Mouse (Mus musculus) limb, embryonic 13.5 days (tissue): ENCODE measurements around the gene Th. TPM values are rescaled to one million over a fixed set of nuclear protein-coding genes. Genes with fewer than 3 reads are reported as not detected.
A peak's percentile ranks its signal among the peaks of the same experiment; 100 is the strongest.

Experiments used
- ATAC-seq: fragments of 200-750 bp; cut with Nextera tagmentation; 2 replicates; pipeline ENCODE4 v1.8.0; 2017; ENCODE audit warnings: low read depth, moderate number of reproducible peaks, moderate TSS enrichment; ENCODE audit not compliant: low FRiP score
- H3K27ac ChIP-seq: fragments of 300-500 bp; sonication (generic); 2 replicates; pipeline ENCODE4 v1.5.1; 2015; ENCODE audit warnings: inconsistent platforms, mild to moderate bottlenecking, moderate library complexity
- H3K27me3 ChIP-seq: fragments of 300-500 bp; sonication (generic); 2 replicates; pipeline ENCODE4 v1.6.1; 2015; ENCODE audit warnings: mild to moderate bottlenecking, inconsistent platforms
- H3K36me3 ChIP-seq: fragments of 300-500 bp; sonication (generic); 2 replicates; pipeline ENCODE4 v1.6.1; 2015; ENCODE audit warnings: inconsistent platforms, mild to moderate bottlenecking, moderate library complexity
- H3K4me1 ChIP-seq: fragments of 300-500 bp; sonication (generic); 2 replicates; pipeline ENCODE4 v1.6.1; 2015; ENCODE audit warnings: inconsistent platforms
- H3K4me2 ChIP-seq: fragments of 300-500 bp; sonication (generic); replicated peaks from 2 replicates; pipeline ENCODE4 v1.6.1; 2015; ENCODE audit warnings: inconsistent platforms, mild to moderate bottlenecking, moderate library complexity
- H3K4me3 ChIP-seq: fragments of 300-500 bp; sonication (generic); 2 replicates; pipeline ENCODE4 v1.5.1; 2015; ENCODE audit warnings: moderate library complexity, mild to moderate bottlenecking, inconsistent platforms
- H3K9ac ChIP-seq: fragments of 300-500 bp; sonication (generic); 2 replicates; pipeline ENCODE4 v1.6.1; 2015; ENCODE audit warnings: mild to moderate bottlenecking, inconsistent platforms
- H3K9me3 ChIP-seq: fragments of 300-500 bp; sonication (generic); 2 replicates; pipeline ENCODE4 v1.6.1; 2016; ENCODE audit warnings: inconsistent platforms
- WGBS: fragments of 180-500 bp; shearing (Covaris S2); methylation state at CpG from one replicate; pipeline ENCODE4 v1.1.7; 2015; 5-methylcytosine and 5-hydroxymethylcytosine counted together
- polyA plus RNA-seq: library from polyadenylated mRNA; unstranded; fragments of >200 nt; fragmentation: Nextera tagmentation; extraction: Ambion mirVana; gene quantifications from 2 replicates; pipeline ENCODE4 v1.2.1, GENCODE M21; 2015

The Th gene
- 0.46 and 0.77 TPM in 2 replicates for polyA plus RNA-seq

- 77% methylated on average over 3 of the region's 3 CpGs for WGBS
- Histone ChIP-seq H3K4me2 (no peak within 1 kb of the TSS), H3K4me1 (no peaks in the 10 kb centered on the region), H3K9me3 (no peaks in the 10 kb centered on the region), H3K36me3 (no peaks in the 10 kb centered on the region), H3K27ac (no peak within 1 kb of the TSS), H3K9ac (no peak within 1 kb of the TSS), H3K4me3 (no peak within 1 kb of the TSS), H3K27me3 (no peaks in the 10 kb centered on the region)
- no peak for ATAC-seq
Observed at GRCm38 (mm10) chr7:142931028-142931427, at the start of gene Th. Th (minus strand) TSS chr7:142931128.

GRCm38 (mm10) chr7:142968809-142969511, 38.0 kb upstream of the Th start, which contains the start of gene Ascl2:
Ascl2 (minus strand) TSS chr7:142969264.
- Histone ChIP-seq H3K4me1 (peaks cover 22% of the 10 kb centered on the region), H3K36me3 (no peaks in the 10 kb centered on the region), H3K9ac (peak within 1 kb of the TSS; percentile 62), H3K27me3 (peaks cover 86% of the 10 kb centered on the region), H3K4me2 (peak within 1 kb of the TSS; percentile 90), H3K9me3 (no peaks in the 10 kb centered on the region), H3K27ac (no peak within 1 kb of the TSS), H3K4me3 (peak within 1 kb of the TSS; percentile 51)
- 2% methylated on average over 46 of the region's 51 CpGs for WGBS
- ATAC-seq = peak; percentile 57; the same call in 1 of the 2 replicates

GRCm38 (mm10) chr7:142967884-142968808, 37.2 kb upstream of the Th start:
- WGBS = under 1% methylated on average over 89 of the region's 90 CpGs
- no peaks in the 10 kb centered on the region for H3K36me3 ChIP-seq
- H3K4me3 ChIP-seq = peak overlapping the region; percentile 51
- H3K9ac ChIP-seq = peak overlapping the region; percentile 62
- ATAC-seq = peak; percentile 75
- H3K27me3 ChIP-seq = peaks cover 89% of the 10 kb centered on the region
- no peaks in the 10 kb centered on the region for H3K9me3 ChIP-seq
- H3K4me1 ChIP-seq = peaks cover 22% of the 10 kb centered on the region
- H3K27ac ChIP-seq = no peak overlapping the region
- peak overlapping the region; percentile 90 for H3K4me2 ChIP-seq

- Histone ChIP-seq H3K4me2 (peak overlapping the region; percentile 90), H3K36me3 (no peaks in the 10 kb centered on the region), H3K27me3 (peaks cover 87% of the 10 kb centered on the region), H3K27ac (no peak overlapping the region), H3K9me3 (no peaks in the 10 kb centered on the region), H3K9ac (peak overlapping the region; percentile 62), H3K4me3 (peak overlapping the region; percentile 51), H3K4me1 (peaks cover 22% of the 10 kb centered on the region)
- peak; percentile 42 for ATAC-seq
- under 1% methylated on average over 36 of the region's 36 CpGs for WGBS
Observed at GRCm38 (mm10) chr7:142967414-142967883, 36.5 kb upstream of the Th start.

- Histone ChIP-seq H3K9ac (no peak overlapping the region), H3K27ac (no peak overlapping the region), H3K27me3 (peaks cover 16% of the 10 kb centered on the region), H3K36me3 (no peaks in the 10 kb centered on the region), H3K4me3 (no peak overlapping the region), H3K9me3 (no peaks in the 10 kb centered on the region), H3K4me2 (no peak overlapping the region), H3K4me1 (0 out of 2 replicates have a peak, but pooled peaks cover 7% of the 10 kb centered on the region)
- ATAC-seq = no peak
- 69% methylated on average over 4 of the region's 4 CpGs for WGBS
Observed at GRCm38 (mm10) chr7:142959752-142960151, 28.8 kb upstream of the Th start.

- 0 out of 2 replicates have a peak, but pooled peaks cover 7% of the 10 kb centered on the region for H3K4me1 ChIP-seq
- no peak overlapping the region for H3K4me3 ChIP-seq
- WGBS = 86% methylated on average over 1 of the region's 1 CpGs
- H3K4me2 ChIP-seq = no peak overlapping the region
- H3K27ac ChIP-seq = no peak overlapping the region
- H3K9ac ChIP-seq = no peak overlapping the region
- no peaks in the 10 kb centered on the region for H3K36me3 ChIP-seq
- no peaks in the 10 kb centered on the region for H3K9me3 ChIP-seq
- ATAC-seq = no peak
- H3K27me3 ChIP-seq = peaks cover 7% of the 10 kb centered on the region; the same call in 1 of the 2 replicates
Observed at GRCm38 (mm10) chr7:142958817-142959216, 27.9 kb upstream of the Th start.

- no peak overlapping the region for H3K4me3 ChIP-seq
- no peak for ATAC-seq
Observed at GRCm38 (mm10) chr7:142956018-142956417, 25.1 kb upstream of the Th start.

GRCm38 (mm10) chr7:142949568-142949967, 18.6 kb upstream of the Th start:
- Histone ChIP-seq H3K4me1 (no peaks in the 10 kb centered on the region), H3K4me3 (no peak overlapping the region), H3K9ac (no peak overlapping the region), H3K36me3 (no peaks in the 10 kb centered on the region), H3K9me3 (0 out of 2 replicates have a peak, but pooled peaks cover 6% of the 10 kb centered on the region), H3K27me3 (no peaks in the 10 kb centered on the region), H3K4me2 (no peak overlapping the region), H3K27ac (no peak overlapping the region)
- 0% methylated on average over 1 of the region's 1 CpGs for WGBS
- no peak for ATAC-seq

More at GRCm38 (mm10) chr7:142956018-142956417, 25.1 kb upstream of the Th start:
- WGBS = 62% methylated on average over 2 of the region's 2 CpGs
- Histone ChIP-seq H3K4me1 (0 out of 2 replicates have a peak, but pooled peaks cover 4% of the 10 kb centered on the region), H3K9me3 (0 out of 2 replicates have a peak, but pooled peaks cover 6% of the 10 kb centered on the region), H3K27ac (no peak overlapping the region), H3K36me3 (no peaks in the 10 kb centered on the region), H3K27me3 (0 out of 2 replicates have a peak, but pooled peaks cover 3% of the 10 kb centered on the region), H3K4me2 (no peak overlapping the region), H3K9ac (no peak overlapping the region)

GRCm38 (mm10) chr7:142937631-142938030, 6.7 kb upstream of the Th start:
- no peak overlapping the region for H3K9ac ChIP-seq
- H3K27me3 ChIP-seq = no peaks in the 10 kb centered on the region
- no peak for ATAC-seq
- H3K4me3 ChIP-seq = no peak overlapping the region
- no peak overlapping the region for H3K4me2 ChIP-seq
- no peaks in the 10 kb centered on the region for H3K9me3 ChIP-seq
- no peaks in the 10 kb centered on the region for H3K4me1 ChIP-seq
- H3K27ac ChIP-seq = no peak overlapping the region
- no peaks in the 10 kb centered on the region for H3K36me3 ChIP-seq

GRCm38 (mm10) chr7:142935708-142936107, 4.8 kb upstream of the Th start:
- Histone ChIP-seq H3K27ac (no peak overlapping the region), H3K4me3 (no peak overlapping the region), H3K9ac (no peak overlapping the region), H3K4me2 (no peak overlapping the region), H3K27me3 (no peaks in the 10 kb centered on the region), H3K36me3 (no peaks in the 10 kb centered on the region), H3K4me1 (no peaks in the 10 kb centered on the region), H3K9me3 (no peaks in the 10 kb centered on the region)
- WGBS = 80% methylated on average over 14 of the region's 14 CpGs
- ATAC-seq = no peak

GRCm38 (mm10) chr7:142932469-142932868, 1.5 kb upstream of the Th start:
- 72% methylated on average over 3 of the region's 3 CpGs for WGBS
- H3K9ac ChIP-seq = no peak overlapping the region
- no peaks in the 10 kb centered on the region for H3K9me3 ChIP-seq
- ATAC-seq = no peak
- no peak overlapping the region for H3K27ac ChIP-seq
- H3K4me2 ChIP-seq = no peak overlapping the region
- H3K4me3 ChIP-seq = no peak overlapping the region
- H3K36me3 ChIP-seq = no peaks in the 10 kb centered on the region
- H3K27me3 ChIP-seq = no peaks in the 10 kb centered on the region
- H3K4me1 ChIP-seq = no peaks in the 10 kb centered on the region

- Histone ChIP-seq H3K27me3 (no peaks in the 10 kb centered on the region), H3K9ac (no peak overlapping the region), H3K4me3 (no peak overlapping the region), H3K27ac (no peak overlapping the region), H3K4me2 (no peak overlapping the region), H3K9me3 (no peaks in the 10 kb centered on the region), H3K4me1 (no peaks in the 10 kb centered on the region), H3K36me3 (no peaks in the 10 kb centered on the region)
- no peak for ATAC-seq
- WGBS = 93% methylated on average over 2 of the region's 2 CpGs
Observed at GRCm38 (mm10) chr7:142929516-142929915, 1.4 kb downstream of the Th start.
